Mouse (Mus musculus): ENCODE results near the gene Dtnb.

GRCm38 (mm10) chr12:3764191-3764804, 192.1 kb downstream of the Dtnb start:
- TF ChIP-seq GATA1 (IDR thresholded peaks at IDR 0.05; ENCODE audit: borderline replicate concordance, low read length) (no peak), FLI1 (IDR thresholded peaks at IDR 0.05; ENCODE audit: low read length) (no peak)

All from megakaryocyte, embryonic 14.5 days (primary cell).